Mouse (Mus musculus): ENCODE data around the gene Slit3. TPM values are rescaled to one million over a fixed set of nuclear protein-coding genes. Genes with fewer than 3 reads are reported as not detected.

Gene Slit3
- total and polyA plus RNA-seq, 3 experiments: 0.76 TPM; not detected in 2

- Histone ChIP-seq H3K4me1 (ENCODE audit: insufficient read depth, low read depth, low read length) (no peaks in the 10 kb centered on the region), H3K27me3 (ENCODE audit: insufficient read depth, low read length) (no peaks in the 10 kb centered on the region), H3K36me3 (replicated peaks) (no peaks in the 10 kb centered on the region), H3K9me3 (replicated peaks) (peaks cover 74% of the 10 kb centered on the region), H3K4me3 (ENCODE audit: low read depth, low read length) (no peak overlapping the region)
- DNase-seq (ENCODE audit: low spot score) (no peak), ATAC-seq (ENCODE audit: extremely low read depth, insufficient number of reproducible peaks, low FRiP score, poor library complexity, severe bottlenecking) (no peak)
- TF ChIP-seq POLR2AphosphoS5 (IDR thresholded peaks at IDR 0.05; ENCODE audit: insufficient replicate concordance, low read depth, low read length) (no peak), TAL1 (conservative IDR thresholded peaks at IDR 0.05; ENCODE audit: low read depth, low read length) (no peak), GATA1 (IDR thresholded peaks at IDR 0.05; ENCODE audit: borderline replicate concordance, low read length) (no peak), CTCF (IDR thresholded peaks at IDR 0.05; ENCODE audit: low read depth, low read length) (no peak), GATA2 (IDR thresholded peaks at IDR 0.05; ENCODE audit: borderline replicate concordance, low read depth, low read length) (no peak)
Measured at GRCm38 (mm10) chr11:35317221-35317620, 196.2 kb downstream of the Slit3 start.

- no peak overlapping the region for H3K4me3 ChIP-seq (ENCODE audit: low read depth, low read length)
- H3K4me1 ChIP-seq (ENCODE audit: insufficient read depth, low read depth, low read length): no peaks in the 10 kb centered on the region
- DNase-seq (ENCODE audit: low spot score) (no peak), ATAC-seq (ENCODE audit: extremely low read depth, insufficient number of reproducible peaks, low FRiP score, poor library complexity, severe bottlenecking) (no peak)
- no peaks in the 10 kb centered on the region for H3K27me3 ChIP-seq (ENCODE audit: insufficient read depth, low read length)
- H3K36me3 ChIP-seq (replicated peaks): no peaks in the 10 kb centered on the region
- H3K9me3 ChIP-seq (replicated peaks): peaks cover 67% of the 10 kb centered on the region
- TF ChIP-seq GATA2 (IDR thresholded peaks at IDR 0.05; ENCODE audit: borderline replicate concordance, low read depth, low read length): no peak
- TF ChIP-seq GATA1 (IDR thresholded peaks at IDR 0.05; ENCODE audit: borderline replicate concordance, low read length): no peak
- no peak for TF ChIP-seq TAL1 (conservative IDR thresholded peaks at IDR 0.05; ENCODE audit: low read depth, low read length)
- no peak for TF ChIP-seq CTCF (IDR thresholded peaks at IDR 0.05; ENCODE audit: low read depth, low read length)
- no peak for TF ChIP-seq POLR2AphosphoS5 (IDR thresholded peaks at IDR 0.05; ENCODE audit: insufficient replicate concordance, low read depth, low read length)
Measured at GRCm38 (mm10) chr11:35317775-35318432, 196.9 kb downstream of the Slit3 start.

DNA sequence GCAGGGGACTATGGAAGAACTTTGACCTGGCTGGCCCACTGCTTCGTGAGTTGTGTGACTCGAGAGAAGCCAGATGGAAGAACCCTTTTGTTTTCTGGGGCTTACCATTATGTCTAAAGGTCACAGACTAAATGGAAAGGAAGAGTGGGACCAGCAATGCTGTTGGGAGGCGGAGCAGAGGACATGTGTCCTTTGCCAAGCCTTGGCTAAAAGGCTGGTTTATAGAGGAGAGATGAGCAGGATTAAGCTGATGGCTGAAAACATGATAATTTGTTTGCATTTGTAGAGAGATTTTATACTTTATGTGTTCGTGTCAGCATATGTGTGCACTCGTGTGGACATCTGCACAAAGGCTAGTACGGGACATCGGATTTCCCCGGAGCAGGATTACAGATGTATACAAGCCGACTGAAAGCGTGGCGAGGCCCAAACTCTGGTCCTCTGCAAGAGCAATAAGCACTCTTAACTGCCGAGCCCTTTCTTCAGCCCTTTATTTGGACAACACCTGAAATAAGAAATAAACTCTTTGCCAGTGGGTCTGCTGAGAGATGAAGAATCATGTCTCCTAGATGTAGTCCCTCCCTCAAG is 197.5 kb downstream of the Slit3 start:
- DNase-seq (ENCODE audit: low spot score): no peak
- no peaks in the 10 kb centered on the region for H3K4me1 ChIP-seq (ENCODE audit: insufficient read depth, low read depth, low read length)
- no peak overlapping the region for H3K4me3 ChIP-seq (ENCODE audit: low read depth, low read length)
- no peaks in the 10 kb centered on the region for H3K36me3 ChIP-seq (replicated peaks)
- no peak for TF ChIP-seq GATA2 (IDR thresholded peaks at IDR 0.05; ENCODE audit: borderline replicate concordance, low read depth, low read length)
- TF ChIP-seq CTCF (IDR thresholded peaks at IDR 0.05; ENCODE audit: low read depth, low read length): no peak
- no peak for TF ChIP-seq TAL1 (conservative IDR thresholded peaks at IDR 0.05; ENCODE audit: low read depth, low read length)
- no peak for TF ChIP-seq POLR2AphosphoS5 (IDR thresholded peaks at IDR 0.05; ENCODE audit: insufficient replicate concordance, low read depth, low read length)
- TF ChIP-seq GATA1 (IDR thresholded peaks at IDR 0.05; ENCODE audit: borderline replicate concordance, low read length): no peak
- no peak for ATAC-seq (ENCODE audit: extremely low read depth, insufficient number of reproducible peaks, low FRiP score, poor library complexity, severe bottlenecking)
- no peaks in the 10 kb centered on the region for H3K27me3 ChIP-seq (ENCODE audit: insufficient read depth, low read length)
- peaks cover 63% of the 10 kb centered on the region for H3K9me3 ChIP-seq (replicated peaks)

DNA sequence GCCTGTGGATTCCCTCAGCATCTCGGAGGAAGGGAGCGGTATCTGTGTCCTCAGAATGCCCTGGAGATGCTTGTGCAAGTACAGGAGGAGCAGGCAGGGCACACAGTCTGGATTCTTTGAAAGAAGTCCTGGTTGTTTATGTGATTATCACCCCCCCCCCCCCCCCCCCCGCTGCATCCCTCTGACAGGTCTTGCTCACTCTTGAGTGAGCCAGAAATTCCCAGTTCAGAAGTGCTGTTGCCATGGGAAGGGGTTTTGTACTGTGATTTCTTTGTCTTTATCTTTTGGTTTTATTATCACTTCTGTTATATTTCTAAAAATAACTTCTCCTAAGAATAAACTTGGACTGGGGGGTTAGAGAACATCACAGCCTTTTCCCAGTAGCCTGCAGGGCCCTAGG is 199.5 kb downstream of the Slit3 start:
- no peaks in the 10 kb centered on the region for H3K27me3 ChIP-seq (ENCODE audit: insufficient read depth, low read length)
- DNase-seq (ENCODE audit: low spot score): no peak
- no peaks in the 10 kb centered on the region for H3K36me3 ChIP-seq (replicated peaks)
- TF ChIP-seq GATA2 (IDR thresholded peaks at IDR 0.05; ENCODE audit: borderline replicate concordance, low read depth, low read length) (no peak), CTCF (IDR thresholded peaks at IDR 0.05; ENCODE audit: low read depth, low read length) (no peak), TAL1 (conservative IDR thresholded peaks at IDR 0.05; ENCODE audit: low read depth, low read length) (no peak), GATA1 (IDR thresholded peaks at IDR 0.05; ENCODE audit: borderline replicate concordance, low read length) (no peak), POLR2AphosphoS5 (IDR thresholded peaks at IDR 0.05; ENCODE audit: insufficient replicate concordance, low read depth, low read length) (no peak)
- no peaks in the 10 kb centered on the region for H3K4me1 ChIP-seq (ENCODE audit: insufficient read depth, low read depth, low read length)
- no peak overlapping the region for H3K4me3 ChIP-seq (ENCODE audit: low read depth, low read length)
- no peak for ATAC-seq (ENCODE audit: extremely low read depth, insufficient number of reproducible peaks, low FRiP score, poor library complexity, severe bottlenecking)
- peaks cover 62% of the 10 kb centered on the region for H3K9me3 ChIP-seq (replicated peaks)

DNA sequence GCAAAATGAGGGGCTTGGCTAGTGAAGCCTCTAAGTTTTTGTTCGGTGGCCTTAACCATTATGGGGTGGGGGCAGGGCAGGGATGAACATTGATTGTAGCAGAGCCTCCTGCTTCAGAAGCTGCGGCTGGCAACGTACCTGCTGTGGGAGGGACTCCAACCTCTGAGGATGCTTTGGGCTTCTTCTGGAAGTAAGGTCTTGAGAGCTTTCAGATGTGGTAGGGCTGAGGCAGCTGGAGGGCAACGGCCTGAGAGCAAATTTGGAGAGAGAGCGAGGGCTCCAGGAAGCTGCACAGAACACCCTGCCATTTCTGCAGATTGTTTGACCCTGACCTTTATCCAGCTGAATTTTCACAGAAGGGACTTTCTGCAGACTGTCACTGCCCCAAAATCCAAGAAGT is 203.4 kb downstream of the Slit3 start:
- Histone ChIP-seq H3K9me3 (replicated peaks) (peaks cover 57% of the 10 kb centered on the region), H3K36me3 (replicated peaks) (no peaks in the 10 kb centered on the region), H3K4me3 (ENCODE audit: low read depth, low read length) (no peak overlapping the region), H3K27me3 (ENCODE audit: insufficient read depth, low read length) (no peaks in the 10 kb centered on the region), H3K4me1 (ENCODE audit: insufficient read depth, low read depth, low read length) (no peaks in the 10 kb centered on the region)
- ATAC-seq (ENCODE audit: extremely low read depth, insufficient number of reproducible peaks, low FRiP score, poor library complexity, severe bottlenecking) (no peak), DNase-seq (ENCODE audit: low spot score) (no peak)
- TF ChIP-seq POLR2AphosphoS5 (IDR thresholded peaks at IDR 0.05; ENCODE audit: insufficient replicate concordance, low read depth, low read length) (no peak), GATA2 (IDR thresholded peaks at IDR 0.05; ENCODE audit: borderline replicate concordance, low read depth, low read length) (no peak), CTCF (IDR thresholded peaks at IDR 0.05; ENCODE audit: low read depth, low read length) (no peak), GATA1 (IDR thresholded peaks at IDR 0.05; ENCODE audit: borderline replicate concordance, low read length) (no peak), TAL1 (conservative IDR thresholded peaks at IDR 0.05; ENCODE audit: low read depth, low read length) (no peak)

DNA sequence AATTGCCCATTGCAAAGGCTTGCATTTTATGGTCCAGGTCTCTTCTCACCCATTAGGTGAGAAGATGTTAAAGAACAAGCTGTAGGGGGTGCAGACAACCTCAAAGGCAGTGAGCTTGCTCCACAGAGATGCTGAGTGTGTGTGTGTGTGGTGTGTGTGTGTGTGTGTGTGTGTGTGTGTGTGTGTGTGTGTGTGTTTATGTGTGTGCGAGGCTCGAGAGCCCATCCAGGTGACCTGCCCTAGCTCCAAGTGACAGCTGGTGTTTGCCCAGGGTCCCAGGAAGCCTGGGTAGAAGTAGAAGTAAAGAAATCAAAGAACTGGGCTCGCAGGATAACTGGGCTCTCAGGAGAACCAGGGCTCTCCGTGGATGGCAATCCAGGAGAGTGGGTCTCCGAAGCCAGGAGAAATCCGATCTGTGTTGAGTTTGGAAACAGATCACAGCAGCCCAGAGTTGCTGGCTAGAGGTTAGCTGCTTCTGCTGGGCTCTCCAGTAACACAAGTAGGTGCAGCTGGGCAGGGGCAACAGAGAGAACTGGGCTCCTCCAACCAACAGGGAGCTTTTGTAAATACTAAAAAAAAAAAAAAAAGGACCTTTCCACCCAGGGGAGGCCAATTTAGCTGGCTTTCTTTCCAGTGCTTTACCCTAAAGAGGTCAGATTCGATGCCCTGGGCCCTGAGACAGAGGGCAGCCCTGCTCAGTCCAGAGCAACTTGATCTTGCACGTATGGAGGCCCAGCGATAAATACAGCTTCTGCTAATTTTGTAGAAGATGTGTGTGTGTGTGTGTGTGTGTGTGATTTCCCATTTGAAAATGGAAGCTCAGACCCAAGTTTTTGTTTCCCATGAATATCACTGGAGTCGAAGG is 204.3 kb downstream of the Slit3 start:
- Histone ChIP-seq H3K27me3 (ENCODE audit: insufficient read depth, low read length) (no peaks in the 10 kb centered on the region), H3K4me3 (ENCODE audit: low read depth, low read length) (no peak overlapping the region), H3K36me3 (replicated peaks) (no peaks in the 10 kb centered on the region), H3K9me3 (replicated peaks) (peaks cover 54% of the 10 kb centered on the region), H3K4me1 (ENCODE audit: insufficient read depth, low read depth, low read length) (no peaks in the 10 kb centered on the region)
- TF ChIP-seq POLR2AphosphoS5 (IDR thresholded peaks at IDR 0.05; ENCODE audit: insufficient replicate concordance, low read depth, low read length): no peak
- TF ChIP-seq GATA1 (IDR thresholded peaks at IDR 0.05; ENCODE audit: borderline replicate concordance, low read length): no peak
- no peak for TF ChIP-seq CTCF (IDR thresholded peaks at IDR 0.05; ENCODE audit: low read depth, low read length)
- no peak for TF ChIP-seq TAL1 (conservative IDR thresholded peaks at IDR 0.05; ENCODE audit: low read depth, low read length)
- TF ChIP-seq GATA2 (IDR thresholded peaks at IDR 0.05; ENCODE audit: borderline replicate concordance, low read depth, low read length): no peak
- ATAC-seq (ENCODE audit: extremely low read depth, insufficient number of reproducible peaks, low FRiP score, poor library complexity, severe bottlenecking) (no peak), DNase-seq (ENCODE audit: low spot score) (no peak)

Measured in G1E (cell line).